Mouse (Mus musculus) erythroblast, embryonic 14.5 days (primary cell): ENCODE data around the gene Uqcc2. TPM values are rescaled to one million over a fixed set of nuclear protein-coding genes. Genes with fewer than 3 reads are reported as not detected.

Experiments used
- H3K27me3 ChIP-seq: 2 replicates; pipeline ENCODE4 v1.6.1; 2012; ENCODE audit warnings: inconsistent platforms; ENCODE audit not compliant: control insufficient read depth
- H3K36me3 ChIP-seq: 2 replicates; pipeline ENCODE4 v1.6.1; 2012; ENCODE audit warnings: mild to moderate bottlenecking, inconsistent platforms; ENCODE audit not compliant: control insufficient read depth
- H3K4me1 ChIP-seq: 2 replicates; pipeline ENCODE4 v1.6.1; 2012; ENCODE audit warnings: inconsistent platforms; ENCODE audit not compliant: control insufficient read depth
- H3K4me3 ChIP-seq: replicated peaks from 2 replicates; pipeline ENCODE3; 2012; ENCODE audit warnings: moderate library complexity, mild to moderate bottlenecking, inconsistent platforms
- H3K9me3 ChIP-seq: 2 replicates; pipeline ENCODE4 v1.6.1; 2012; ENCODE audit warnings: low read length, inconsistent platforms, mixed read lengths; ENCODE audit not compliant: control insufficient read depth
- GATA1 ChIP-seq: IDR thresholded peaks from 2 replicates; pipeline ENCODE4 v1.6.1; 2012; ENCODE audit warnings: low read length, inconsistent platforms, mixed read lengths
- TAL1 ChIP-seq: IDR thresholded peaks from 3 replicates; pipeline ENCODE4 v1.6.1; 2012; ENCODE audit warnings: low read length, inconsistent platforms, mixed read lengths
- polyA plus RNA-seq: library from polyadenylated mRNA; stranded (reverse); fragments of >175 nt; gene quantifications from 2 replicates; pipeline ENCODE4 v1.2.3, GENCODE M21; 2012

Gene Uqcc2
- polyA plus RNA-seq, 1 experiment: 25.9 TPM

DNA sequence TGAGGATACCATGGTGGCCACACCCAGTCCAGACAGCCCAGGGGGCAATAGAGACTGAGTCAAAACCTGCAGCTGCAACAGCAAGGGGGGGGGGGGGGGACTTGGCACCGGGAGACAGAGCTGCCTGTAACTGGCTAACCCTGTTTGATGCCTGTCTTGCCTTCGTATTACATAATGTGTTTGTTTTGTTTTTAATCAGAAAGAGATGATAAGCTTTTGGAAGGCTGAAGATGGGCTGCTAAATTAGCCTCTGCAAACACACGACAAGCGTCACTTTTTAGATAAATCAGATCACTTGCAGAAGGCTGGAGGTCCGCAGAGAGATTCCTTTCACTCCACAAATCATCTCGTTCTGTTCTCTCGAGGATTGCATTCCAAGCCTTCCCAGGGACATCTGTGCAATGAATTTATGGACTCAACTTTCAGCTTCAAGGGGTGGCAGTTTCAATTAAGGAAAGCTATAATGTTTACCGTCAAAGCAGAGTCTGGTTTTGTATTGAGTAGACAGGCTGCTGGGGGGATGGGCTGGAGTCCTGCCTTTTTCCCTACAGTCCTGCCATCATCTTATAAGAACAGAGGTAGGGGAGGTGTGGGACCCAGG lies 12.7 kb upstream of the Uqcc2 start:
- Histone ChIP-seq H3K4me1 (peaks cover 27% of the 10 kb centered on the region), H3K4me3 (no peak overlapping the region), H3K36me3 (no peaks in the 10 kb centered on the region), H3K27me3 (peaks cover 13% of the 10 kb centered on the region), H3K9me3 (no peaks in the 10 kb centered on the region)
- TF ChIP-seq TAL1: no peak
- TF ChIP-seq GATA1: no peak

DNA sequence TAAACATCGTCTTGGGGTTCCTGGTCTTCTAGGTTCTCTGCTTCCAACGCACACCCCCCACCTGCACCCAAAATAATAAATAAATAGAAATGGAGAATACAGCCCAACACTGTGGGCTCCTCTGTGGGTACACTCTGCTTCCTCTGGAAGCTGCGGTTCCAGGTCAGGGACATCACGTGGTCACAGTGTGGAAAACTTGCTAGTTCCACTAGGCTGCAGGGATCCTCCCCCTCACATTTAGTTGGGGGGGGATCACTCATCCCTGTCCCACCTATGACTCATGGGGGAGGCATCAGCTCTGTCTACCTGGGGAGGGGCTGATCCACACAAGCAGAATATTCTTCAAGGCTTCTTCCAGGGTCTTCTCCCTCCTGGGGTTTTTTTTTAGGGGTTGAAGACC lies 10.4 kb upstream of the Uqcc2 start:
- TF ChIP-seq TAL1: no peak
- no peak for TF ChIP-seq GATA1
- peaks cover 13% of the 10 kb centered on the region for H3K4me1 ChIP-seq
- H3K9me3 ChIP-seq: no peaks in the 10 kb centered on the region
- H3K4me3 ChIP-seq: no peak overlapping the region
- no peaks in the 10 kb centered on the region for H3K36me3 ChIP-seq
- H3K27me3 ChIP-seq: peaks cover 13% of the 10 kb centered on the region

DNA sequence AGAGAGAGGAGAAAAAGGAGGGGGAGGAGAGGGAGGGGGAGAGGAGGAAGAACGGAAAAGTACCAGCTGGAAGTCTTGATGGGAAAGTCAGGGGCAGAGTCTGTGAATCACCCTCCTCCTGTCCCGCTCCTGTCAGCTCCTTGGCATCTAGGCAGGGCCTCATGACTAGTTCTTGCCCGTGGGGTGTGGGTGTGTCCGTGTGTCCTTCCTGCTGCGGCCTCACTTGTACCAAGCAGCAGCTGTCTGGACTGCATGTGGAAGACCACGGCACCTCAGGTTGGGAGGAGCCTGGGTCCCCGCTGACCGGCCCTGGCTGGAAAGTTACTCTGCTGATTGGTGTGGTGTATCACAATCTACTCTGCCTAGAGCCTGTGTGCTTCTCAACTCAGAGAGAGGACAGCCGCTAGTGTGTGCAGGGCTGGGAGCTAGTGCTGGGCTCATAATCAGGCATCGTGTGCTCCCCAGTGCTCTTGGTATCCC lies 8.3 kb upstream of the Uqcc2 start:
- Histone ChIP-seq H3K4me3 (no peak overlapping the region), H3K4me1 (peaks cover 13% of the 10 kb centered on the region), H3K9me3 (no peaks in the 10 kb centered on the region), H3K27me3 (peaks cover 13% of the 10 kb centered on the region), H3K36me3 (no peaks in the 10 kb centered on the region)
- no peak for TF ChIP-seq TAL1
- no peak for TF ChIP-seq GATA1

DNA sequence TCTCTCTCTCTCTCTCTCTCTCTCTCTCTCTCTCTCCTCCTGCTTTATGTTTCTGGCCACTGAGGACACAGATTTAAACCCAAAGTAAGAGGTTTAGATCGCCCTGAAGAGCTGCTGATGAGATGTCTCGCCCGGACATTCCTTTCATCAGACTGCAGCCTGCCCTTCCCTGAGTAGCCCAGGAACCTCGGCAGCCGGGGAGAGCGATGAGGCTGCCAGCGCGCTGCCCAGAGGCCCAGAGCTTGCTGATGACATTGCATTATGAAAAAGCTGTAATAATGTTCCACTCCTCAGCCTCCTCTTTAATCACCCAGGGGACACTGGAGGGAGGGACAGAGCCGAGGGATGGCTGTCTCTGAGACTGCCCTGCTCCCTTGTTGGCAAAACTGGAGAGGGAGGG lies 6.5 kb upstream of the Uqcc2 start:
- H3K27me3 ChIP-seq: peaks cover 7% of the 10 kb centered on the region

DNA sequence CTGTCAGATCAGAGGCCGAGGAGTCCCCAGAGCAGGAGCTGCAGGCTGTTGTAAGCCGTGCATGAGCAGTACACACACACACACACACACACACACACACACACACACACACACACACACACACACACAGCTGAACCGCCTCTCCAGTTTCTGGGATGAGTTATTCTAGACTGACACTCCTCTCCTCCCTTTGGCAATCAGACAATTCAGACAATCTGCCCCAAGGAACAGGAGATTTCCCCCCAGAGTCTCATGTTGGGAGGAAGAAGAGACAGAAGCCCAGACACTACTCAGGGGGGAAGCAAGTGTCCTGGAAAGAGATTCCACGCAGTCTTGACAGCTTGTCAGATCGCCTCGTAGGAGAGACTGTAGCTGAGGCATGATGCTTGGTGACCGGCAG lies 5.6 kb upstream of the Uqcc2 start:
- TF ChIP-seq TAL1 (no peak), GATA1 (no peak)
- Histone ChIP-seq H3K4me1 (peaks cover 21% of the 10 kb centered on the region), H3K27me3 (peaks cover 4% of the 10 kb centered on the region; the same call in 1 of the 2 replicates), H3K9me3 (no peaks in the 10 kb centered on the region), H3K4me3 (no peak overlapping the region), H3K36me3 (no peaks in the 10 kb centered on the region)

More for the DNA sequence above, 6.5 kb upstream of the Uqcc2 start:
- TF ChIP-seq TAL1 (no peak), GATA1 (no peak)
- Histone ChIP-seq H3K4me3 (no peak overlapping the region), H3K36me3 (no peaks in the 10 kb centered on the region), H3K4me1 (peaks cover 12% of the 10 kb centered on the region), H3K9me3 (no peaks in the 10 kb centered on the region)

DNA sequence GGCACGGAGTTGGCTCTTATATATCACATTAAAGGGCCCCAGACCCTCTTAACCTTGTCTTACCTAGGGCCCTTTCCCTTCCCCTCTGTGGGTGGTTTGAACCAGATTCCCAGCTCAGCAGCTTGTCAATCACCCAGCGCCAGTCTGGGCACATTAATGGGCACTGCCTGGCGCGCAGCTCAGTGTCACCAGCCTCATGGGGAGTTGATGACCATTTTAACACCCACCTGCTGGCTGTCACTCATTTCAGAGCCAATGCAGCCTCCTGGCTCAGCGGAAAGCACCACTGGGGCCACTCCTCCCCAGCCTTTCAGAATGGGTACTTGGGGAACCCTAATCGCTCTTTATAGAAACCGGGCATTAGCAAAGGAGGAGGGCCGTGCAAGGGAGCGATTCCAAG lies 4.7 kb upstream of the Uqcc2 start:
- TF ChIP-seq TAL1: no peak
- no peak for TF ChIP-seq GATA1
- peaks cover 4% of the 10 kb centered on the region; the same call in 1 of the 2 replicates for H3K27me3 ChIP-seq
- peaks cover 30% of the 10 kb centered on the region for H3K4me1 ChIP-seq
- H3K4me3 ChIP-seq: no peak overlapping the region
- H3K9me3 ChIP-seq: peaks cover under 1% of the 10 kb centered on the region; the same call in 1 of the 2 replicates
- no peaks in the 10 kb centered on the region for H3K36me3 ChIP-seq

DNA sequence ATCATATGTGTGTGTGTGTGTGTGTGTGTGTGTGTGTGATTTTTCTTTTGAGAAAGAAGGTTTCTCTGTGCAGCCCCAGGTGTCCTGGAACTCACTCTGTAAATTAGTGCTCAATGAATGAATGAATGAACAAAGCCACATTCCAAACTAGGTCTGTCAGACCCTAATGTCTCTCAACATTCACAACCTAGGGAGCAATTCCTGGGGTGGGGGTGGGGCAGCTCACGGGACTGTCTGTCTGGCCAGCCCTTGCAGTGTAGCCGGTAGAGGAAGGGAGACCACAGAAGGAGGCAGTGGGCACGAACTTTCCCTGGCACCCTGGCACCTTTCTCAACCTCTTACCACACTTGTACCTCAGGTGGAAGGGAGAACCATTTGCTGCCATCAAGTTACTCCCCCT lies 999 bp upstream of the Uqcc2 start:
- Histone ChIP-seq H3K9me3 (peaks cover 2% of the 10 kb centered on the region; the same call in 1 of the 2 replicates), H3K36me3 (peaks cover 16% of the 10 kb centered on the region), H3K4me3 (no peak overlapping the region), H3K27me3 (no peaks in the 10 kb centered on the region), H3K4me1 (peaks cover 56% of the 10 kb centered on the region)
- TF ChIP-seq TAL1: no peak
- no peak for TF ChIP-seq GATA1

DNA sequence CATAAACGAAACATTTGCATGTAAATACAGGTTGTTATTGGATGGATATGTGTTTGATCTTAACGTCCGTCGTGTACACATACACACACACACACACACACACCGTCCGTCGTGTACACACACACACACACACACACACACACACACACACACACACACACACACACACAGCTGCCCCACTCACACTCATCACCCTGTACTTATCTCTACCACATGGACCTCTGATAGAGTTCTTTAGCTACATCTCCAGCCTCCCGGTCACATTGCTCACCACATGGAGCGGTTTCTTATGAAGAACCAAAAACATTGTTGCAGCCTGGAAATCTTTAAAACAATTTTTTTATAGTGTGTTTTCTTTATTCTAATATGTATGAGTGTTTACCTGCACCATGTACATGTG lies 471 bp upstream of the Uqcc2 start:
- Histone ChIP-seq H3K4me1 (peaks cover 56% of the 10 kb centered on the region), H3K4me3 (peak overlapping the region; percentile 81), H3K9me3 (peaks cover 2% of the 10 kb centered on the region; the same call in 1 of the 2 replicates), H3K27me3 (no peaks in the 10 kb centered on the region), H3K36me3 (peaks cover 20% of the 10 kb centered on the region)
- TF ChIP-seq TAL1: no peak
- no peak for TF ChIP-seq GATA1

DNA sequence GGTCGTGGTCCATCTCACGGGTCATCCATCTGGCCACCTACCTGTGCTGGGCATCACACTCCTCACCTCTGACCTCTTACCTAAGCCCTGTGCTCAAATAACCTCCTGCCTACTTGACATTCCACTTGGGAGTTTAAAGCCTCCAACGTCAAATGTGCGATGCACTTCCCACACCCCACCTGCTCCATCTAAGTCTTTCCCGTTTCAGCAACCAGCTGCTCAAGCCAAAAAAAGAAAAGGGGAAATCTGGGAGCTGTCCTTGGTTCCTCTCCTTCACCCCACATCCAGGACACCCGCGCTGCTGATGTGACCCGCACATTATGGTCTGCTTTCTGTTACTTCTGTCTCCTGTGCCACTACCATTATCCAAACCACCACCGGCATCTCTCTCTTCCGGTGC lies 1.5 kb downstream of the Uqcc2 start:
- Histone ChIP-seq H3K4me3 (no peak overlapping the region), H3K36me3 (peaks cover 31% of the 10 kb centered on the region), H3K9me3 (peaks cover 2% of the 10 kb centered on the region; the same call in 1 of the 2 replicates), H3K4me1 (peaks cover 60% of the 10 kb centered on the region), H3K27me3 (no peaks in the 10 kb centered on the region)
- TF ChIP-seq GATA1 (no peak), TAL1 (no peak)

DNA sequence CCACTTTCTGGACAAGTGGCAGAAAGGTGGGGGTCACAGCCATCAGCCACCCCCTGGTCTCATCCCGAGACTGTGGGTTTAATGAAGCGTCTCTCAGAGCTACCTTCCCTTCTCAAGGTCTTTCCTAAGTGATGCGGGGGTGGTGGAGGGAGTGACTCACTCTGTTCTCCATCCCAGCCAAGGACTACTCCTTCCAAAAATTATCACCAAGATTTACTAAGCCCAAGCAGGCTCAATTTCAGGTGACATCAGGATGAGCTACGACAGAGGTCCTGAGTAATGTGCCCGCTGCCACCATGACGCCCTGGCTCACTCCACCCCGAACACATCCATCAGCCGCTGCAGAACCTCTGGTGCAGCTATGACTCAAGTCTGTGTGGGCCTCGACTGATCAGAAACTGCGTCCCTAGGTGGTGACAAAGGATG lies 2.5 kb downstream of the Uqcc2 start:
- Histone ChIP-seq H3K4me1 (peaks cover 61% of the 10 kb centered on the region), H3K9me3 (peaks cover 2% of the 10 kb centered on the region; the same call in 1 of the 2 replicates), H3K36me3 (peaks cover 35% of the 10 kb centered on the region), H3K27me3 (no peaks in the 10 kb centered on the region), H3K4me3 (no peak overlapping the region)
- TF ChIP-seq TAL1 (no peak), GATA1 (no peak)
